Mouse (Mus musculus): ENCODE results near the gene Apeh. TPM values are rescaled to one million over a fixed set of nuclear protein-coding genes. Genes with fewer than 3 reads are reported as not detected.

Gene Apeh
- total and polyA plus RNA-seq, 3 experiments, result 69.0 to 76.1 TPM; not detected in 1

- Histone ChIP-seq H3K79me2 (ENCODE audit: control insufficient read depth, insufficient read depth, low read length, poor library complexity) (no peaks in the 10 kb centered on the region), H3K9me3 (replicated peaks; ENCODE audit: insufficient read depth, low read length) (no peaks in the 10 kb centered on the region), H3K27me3 (ENCODE audit: control insufficient read depth in 1 of 2, insufficient read depth in 2 of 2, low read length in 2 of 2) (no peaks in the 10 kb centered on the region), H3K4me1 (ENCODE audit: control insufficient read depth in 1 of 2, insufficient read depth in 2 of 2, low read length in 2 of 2) (no peaks in the 10 kb centered on the region), H3K27ac (ENCODE audit: control insufficient read depth, low read depth, low read length) (no peak overlapping the region), H3K4me3 (ENCODE audit: control insufficient read depth in 1 of 2, insufficient read depth in 1 of 2, low read depth in 2 of 2, low read length in 2 of 2) (no peak overlapping the region), H3K36me3 (ENCODE audit: control insufficient read depth in 1 of 2, insufficient read depth in 2 of 2, low read length in 2 of 2) (no peaks in the 10 kb centered on the region; a peak in 1 of 4 replicates), H3K9ac (ENCODE audit: control insufficient read depth, low read depth, low read length, poor library complexity, severe bottlenecking) (no peak overlapping the region)
- no peak for DNase-seq (ENCODE audit: low read depth, low spot score)
- no peak for TF ChIP-seq GATA1 (IDR thresholded peaks at IDR 0.05; ENCODE audit: low read depth, low read length)
- TF ChIP-seq TAL1 (IDR thresholded peaks at IDR 0.05; ENCODE audit: low read length), result no peak
- no peak for TF ChIP-seq CTCF (IDR thresholded peaks at IDR 0.05 in 2 of 3, conservative IDR thresholded peaks at IDR 0.05 in 1 of 3; ENCODE audit: control insufficient read depth in 1 of 3, insufficient read depth in 1 of 3, low read depth in 2 of 3, low read length in 3 of 3, poor library complexity in 1 of 3, severe bottlenecking in 1 of 3)
- no peak for TF ChIP-seq ZC3H11A (IDR thresholded peaks at IDR 0.05; ENCODE audit: low read depth, low read length)
- TF ChIP-seq USF2 (IDR thresholded peaks at IDR 0.05; ENCODE audit: borderline replicate concordance in 1 of 2, insufficient read depth in 1 of 2, low read depth in 1 of 2, low read length in 2 of 2), result no peak
- no peak for TF ChIP-seq MAX (IDR thresholded peaks at IDR 0.05; ENCODE audit: low read length)
- TF ChIP-seq POLR2AphosphoS2 (IDR thresholded peaks at IDR 0.05; ENCODE audit: low read length), result no peak
- TF ChIP-seq RAD21 (IDR thresholded peaks at IDR 0.05; ENCODE audit: low read depth, low read length), result no peak
- no peak for TF ChIP-seq RCOR1 (IDR thresholded peaks at IDR 0.05; ENCODE audit: low read depth, low read length)
- no peak for TF ChIP-seq GABPA (IDR thresholded peaks at IDR 0.05; ENCODE audit: low read depth, low read length)
- no peak for TF ChIP-seq SIN3A (IDR thresholded peaks at IDR 0.05; ENCODE audit: low read length)
- no peak for TF ChIP-seq EP300 (IDR thresholded peaks at IDR 0.05; ENCODE audit: low read depth in 1 of 2, low read length in 2 of 2)
- TF ChIP-seq E2F4 (IDR thresholded peaks at IDR 0.05; ENCODE audit: borderline replicate concordance, low read depth, low read length), result no peak
Measured at GRCm38 (mm10) chr9:108062142-108062541, 32.3 kb downstream of the Apeh start.

GRCm38 (mm10) chr9:108058291-108058690, 36.1 kb downstream of the Apeh start:
- no peak for DNase-seq (ENCODE audit: low read depth, low spot score)
- no peak for TF ChIP-seq KAT2A (conservative IDR thresholded peaks at IDR 0.05; ENCODE audit: low read depth, low read length)
- TF ChIP-seq POLR2A (IDR thresholded peaks at IDR 0.05; ENCODE audit: control insufficient read depth in 1 of 2, insufficient read depth in 1 of 2, low read depth in 1 of 2, low read length in 2 of 2, poor library complexity in 1 of 2), result no peak
- TF ChIP-seq POLR2AphosphoS5 (IDR thresholded peaks at IDR 0.05; ENCODE audit: borderline replicate concordance, low read depth, low read length), result no peak
- no peak for TF ChIP-seq MYC (IDR thresholded peaks at IDR 0.05; ENCODE audit: low read depth, low read length)
- no peak for TF ChIP-seq ZKSCAN1 (IDR thresholded peaks at IDR 0.05; ENCODE audit: low read depth, low read length)
- TF ChIP-seq SIN3A (IDR thresholded peaks at IDR 0.05; ENCODE audit: low read length), result no peak
- no peak for TF ChIP-seq POLR2AphosphoS2 (IDR thresholded peaks at IDR 0.05; ENCODE audit: low read length)
- no peak for TF ChIP-seq ELF1 (IDR thresholded peaks at IDR 0.05; ENCODE audit: low read depth, low read length)

More at GRCm38 (mm10) chr9:108058291-108058690, 36.1 kb downstream of the Apeh start:
- H3K79me2 ChIP-seq (ENCODE audit: control insufficient read depth, insufficient read depth, low read length, poor library complexity), result no peaks in the 10 kb centered on the region
- H3K4me3 ChIP-seq (ENCODE audit: control insufficient read depth in 1 of 2, insufficient read depth in 1 of 2, low read depth in 2 of 2, low read length in 2 of 2), result no peak overlapping the region
- H3K4me1 ChIP-seq (ENCODE audit: control insufficient read depth in 1 of 2, insufficient read depth in 2 of 2, low read length in 2 of 2), result peaks cover 0 to under 1% of the 10 kb centered on the region in 2 experiments; a peak in 1 of 4 replicates
- no peaks in the 10 kb centered on the region for H3K9me3 ChIP-seq (replicated peaks; ENCODE audit: insufficient read depth, low read length)
- no peak overlapping the region for H3K9ac ChIP-seq (ENCODE audit: control insufficient read depth, low read depth, low read length, poor library complexity, severe bottlenecking)
- no peaks in the 10 kb centered on the region for H3K27me3 ChIP-seq (ENCODE audit: control insufficient read depth in 1 of 2, insufficient read depth in 2 of 2, low read length in 2 of 2)
- no peak overlapping the region for H3K27ac ChIP-seq (ENCODE audit: control insufficient read depth, low read depth, low read length)
- H3K36me3 ChIP-seq (ENCODE audit: control insufficient read depth in 1 of 2, insufficient read depth in 2 of 2, low read length in 2 of 2), result no peaks in the 10 kb centered on the region; a peak in 1 of 4 replicates
